Mouse (Mus musculus) heart, embryonic 16.5 days (tissue): ENCODE results near the gene Ccdc38. TPM values are rescaled to one million over a fixed set of nuclear protein-coding genes. Genes with fewer than 3 reads are reported as not detected.

Experiments used
- ATAC-seq: fragments of 200-750 bp; cut with Nextera tagmentation; replicated peaks from 2 replicates; pipeline ENCODE4 v1.8.0; 2017; ENCODE audit warnings: moderate number of reproducible peaks; ENCODE audit not compliant: insufficient read depth, low FRiP score; ENCODE audit errors: extremely low read depth
- H3K27ac ChIP-seq: fragments of 300-500 bp; sonication (generic); 2 replicates; pipeline ENCODE4 v1.5.1; 2014; ENCODE audit warnings: mild to moderate bottlenecking, low read length, control low read depth, moderate library complexity
- H3K27me3 ChIP-seq: fragments of 300-500 bp; sonication (generic); 2 replicates; pipeline ENCODE4 v1.6.1; 2014; ENCODE audit warnings: low read length, mixed read lengths; ENCODE audit not compliant: control insufficient read depth, insufficient read depth
- H3K36me3 ChIP-seq: fragments of 300-500 bp; sonication (generic); 2 replicates; pipeline ENCODE4 v1.6.1; 2014; ENCODE audit not compliant: control insufficient read depth, insufficient read depth
- H3K4me1 ChIP-seq: fragments of 300-500 bp; sonication (generic); 2 replicates; pipeline ENCODE4 v1.6.1; 2014; ENCODE audit warnings: low read length, mixed read lengths; ENCODE audit not compliant: control insufficient read depth, insufficient read depth
- H3K4me2 ChIP-seq: fragments of 300-500 bp; sonication (generic); 2 replicates; pipeline ENCODE4 v1.6.1; 2014; ENCODE audit warnings: low read depth, mild to moderate bottlenecking, control low read depth, low read length
- H3K4me3 ChIP-seq: fragments of 300-500 bp; sonication (generic); 2 replicates; pipeline ENCODE4 v1.5.1; 2014; ENCODE audit warnings: mild to moderate bottlenecking, control low read depth, low read length
- H3K9ac ChIP-seq: fragments of 300-500 bp; sonication (generic); 2 replicates; pipeline ENCODE4 v1.6.1; 2014; ENCODE audit warnings: low read length, control low read depth
- H3K9me3 ChIP-seq: fragments of 300-500 bp; sonication (generic); replicated peaks from 2 replicates; pipeline ENCODE4 v1.6.1; 2016; ENCODE audit warnings: low read length; ENCODE audit not compliant: control insufficient read depth
- WGBS: fragments of 180-500 bp; shearing (Covaris S2); extraction: QIAGEN DNeasy Blood & Tissue Kit; methylation state at CpG from one replicate; pipeline ENCODE4 v1.1.7; 2014; 5-methylcytosine and 5-hydroxymethylcytosine counted together
- polyA plus RNA-seq: library from polyadenylated mRNA; unstranded; fragments of >200 nt; fragmentation: Nextera tagmentation; extraction: Ambion mirVana; gene quantifications from 2 replicates; pipeline ENCODE4 v1.2.1, GENCODE M21; 2015

Gene Ccdc38
- polyA plus RNA-seq, 1 experiment from 2014 or later: 0.13 TPM

DNA sequence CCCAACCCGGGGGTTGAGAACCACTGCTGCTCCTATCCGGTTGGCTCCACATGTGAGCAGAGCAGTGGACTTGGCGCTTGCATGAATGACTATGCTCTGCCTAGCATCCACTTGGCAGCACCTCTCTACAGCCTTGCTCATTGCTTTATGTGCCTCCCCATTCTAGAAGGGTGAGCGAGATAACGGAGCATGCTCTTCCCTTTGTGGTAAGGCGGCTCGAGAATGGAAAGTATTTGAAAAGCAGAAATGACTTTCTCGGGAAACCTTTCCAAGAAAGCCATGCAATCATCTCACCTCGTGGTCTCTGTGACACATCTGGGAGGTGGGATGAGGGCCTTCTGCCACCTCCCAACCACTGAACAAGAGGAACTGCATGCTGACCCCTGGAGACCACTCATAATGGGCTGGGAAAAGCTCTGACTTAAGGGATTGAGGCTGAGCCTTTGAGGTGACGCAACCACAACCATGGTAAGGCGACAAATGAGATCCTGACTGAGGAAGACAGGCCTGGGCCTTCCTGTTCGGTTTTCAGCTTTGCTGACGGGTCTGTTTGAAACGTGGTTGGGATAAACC is 24.2 kb downstream of the Ccdc38 start:
- Histone ChIP-seq H3K4me3 (no peak overlapping the region), H3K36me3 (no peaks in the 10 kb centered on the region), H3K27me3 (no peaks in the 10 kb centered on the region), H3K4me1 (no peaks in the 10 kb centered on the region), H3K27ac (no peak overlapping the region), H3K9me3 (no peaks in the 10 kb centered on the region), H3K9ac (no peak overlapping the region), H3K4me2 (no peak overlapping the region)
- no peak for ATAC-seq
- WGBS: 74% methylated on average over 14 of the region's 14 CpGs

DNA sequence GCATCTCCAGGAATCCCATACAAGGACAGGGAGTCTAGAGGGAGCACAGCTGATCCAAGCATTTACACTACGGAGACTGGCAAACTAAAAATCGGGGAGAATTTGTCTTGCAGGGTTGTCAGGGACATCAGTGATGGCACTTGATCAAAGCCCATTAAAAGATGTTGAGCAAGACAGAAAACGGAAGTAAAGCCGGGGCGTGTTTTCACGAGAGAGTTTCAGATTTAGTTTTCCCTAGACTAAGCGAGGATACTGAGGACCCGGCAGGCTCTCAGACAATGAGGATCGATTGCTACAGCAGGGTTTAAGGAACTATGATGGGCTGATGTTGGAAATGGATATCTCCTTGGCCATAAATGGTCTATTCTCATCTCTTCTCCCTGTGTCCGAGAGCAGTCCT is 26.6 kb downstream of the Ccdc38 start:
- Histone ChIP-seq H3K27me3 (no peaks in the 10 kb centered on the region), H3K4me3 (no peak overlapping the region), H3K4me2 (no peak overlapping the region), H3K27ac (no peak overlapping the region), H3K36me3 (no peaks in the 10 kb centered on the region), H3K9me3 (no peaks in the 10 kb centered on the region), H3K4me1 (no peaks in the 10 kb centered on the region), H3K9ac (no peak overlapping the region)
- ATAC-seq: no peak
- whole genome bisulfite sequencing: 80% methylated on average over 10 of the region's 10 CpGs

DNA sequence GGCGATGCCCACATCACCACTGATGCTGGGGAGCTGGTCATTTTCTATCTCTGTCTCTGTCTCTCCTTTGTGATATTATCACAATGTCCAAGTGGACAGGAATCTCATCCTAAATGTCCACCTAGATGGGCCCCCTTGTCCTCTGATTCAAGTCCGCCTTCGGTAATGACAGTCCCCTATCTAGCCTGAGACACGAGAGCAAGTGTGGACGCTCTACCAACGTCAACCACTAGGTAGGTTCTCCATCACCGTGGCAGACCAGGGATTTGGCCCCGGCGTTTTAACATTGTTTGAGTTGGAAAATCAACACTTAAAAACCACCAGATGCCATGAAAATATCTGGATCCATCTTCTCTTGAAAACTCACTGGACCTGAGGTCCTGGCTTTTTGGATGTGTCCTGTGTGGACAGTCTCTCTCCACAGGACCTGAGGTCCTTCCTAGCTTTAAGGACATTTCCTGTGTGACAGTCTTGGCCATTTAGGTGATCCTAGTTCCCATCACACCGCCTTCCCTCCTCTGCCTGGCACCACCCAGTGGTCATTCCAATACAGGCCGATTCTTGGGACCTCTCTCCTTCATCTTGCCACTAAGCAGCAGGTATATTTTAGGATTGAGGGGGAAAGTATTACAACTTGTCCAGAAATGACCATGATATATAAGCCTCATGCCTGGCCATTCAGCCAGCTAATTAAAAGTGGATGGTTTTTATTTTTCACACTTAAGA is 27.6 kb downstream of the Ccdc38 start:
- Histone ChIP-seq H3K36me3 (no peaks in the 10 kb centered on the region), H3K9ac (no peak overlapping the region), H3K4me3 (no peak overlapping the region), H3K4me1 (no peaks in the 10 kb centered on the region), H3K9me3 (no peaks in the 10 kb centered on the region), H3K27me3 (no peaks in the 10 kb centered on the region), H3K27ac (no peak overlapping the region), H3K4me2 (no peak overlapping the region)
- WGBS: 82% methylated on average over 11 of the region's 11 CpGs
- ATAC-seq: no peak

DNA sequence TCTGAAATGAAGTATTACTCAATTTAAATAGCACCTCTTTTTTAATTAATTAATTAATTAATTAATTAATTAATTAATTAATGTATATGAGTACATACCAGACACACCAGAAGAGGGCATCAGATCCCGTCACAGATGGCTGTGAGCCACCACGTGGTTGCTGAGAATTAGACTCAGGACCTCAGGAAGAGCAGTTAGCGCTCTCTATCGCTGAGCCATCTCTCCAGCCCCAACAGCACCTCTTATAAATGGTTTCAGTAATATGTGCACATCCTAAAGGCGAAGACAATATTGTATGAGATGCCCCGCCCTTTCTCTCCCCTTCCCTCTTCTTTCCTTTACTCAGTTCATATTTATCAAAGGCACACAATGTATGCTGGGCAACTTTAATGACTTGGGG is 28.2 kb downstream of the Ccdc38 start:
- WGBS: 83% methylated on average over 6 of the region's 6 CpGs
- H3K4me3 ChIP-seq: no peak overlapping the region
- H3K9me3 ChIP-seq: no peaks in the 10 kb centered on the region
- no peaks in the 10 kb centered on the region for H3K27me3 ChIP-seq
- H3K4me1 ChIP-seq: no peaks in the 10 kb centered on the region
- H3K36me3 ChIP-seq: no peaks in the 10 kb centered on the region
- no peak overlapping the region for H3K4me2 ChIP-seq
- H3K27ac ChIP-seq: no peak overlapping the region
- no peak for ATAC-seq
- H3K9ac ChIP-seq: no peak overlapping the region

DNA sequence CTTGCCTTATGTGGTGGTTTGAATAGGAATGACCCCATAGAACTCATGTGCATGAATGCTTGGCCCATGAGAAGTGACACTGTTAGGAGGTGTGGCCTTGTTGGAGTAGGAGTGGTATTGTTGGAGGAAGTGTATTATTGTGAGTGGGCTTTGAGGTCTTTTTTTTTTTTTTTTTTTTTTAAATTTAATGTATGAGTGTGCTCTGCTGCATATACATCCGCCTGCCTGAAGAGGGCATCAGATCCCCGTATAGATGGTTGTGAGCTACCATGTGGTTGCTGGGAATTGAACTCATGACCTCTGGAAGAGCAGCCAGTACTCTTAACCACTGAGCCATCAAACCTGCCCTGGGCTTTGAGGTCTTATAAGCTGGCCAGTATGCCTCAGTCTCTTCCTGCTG is 31.8 kb downstream of the Ccdc38 start:
- 56% methylated on average over 2 of the region's 2 CpGs for WGBS
- 0 out of 2 replicates have a peak, but pooled peaks cover under 1% of the 10 kb centered on the region for H3K4me1 ChIP-seq

DNA sequence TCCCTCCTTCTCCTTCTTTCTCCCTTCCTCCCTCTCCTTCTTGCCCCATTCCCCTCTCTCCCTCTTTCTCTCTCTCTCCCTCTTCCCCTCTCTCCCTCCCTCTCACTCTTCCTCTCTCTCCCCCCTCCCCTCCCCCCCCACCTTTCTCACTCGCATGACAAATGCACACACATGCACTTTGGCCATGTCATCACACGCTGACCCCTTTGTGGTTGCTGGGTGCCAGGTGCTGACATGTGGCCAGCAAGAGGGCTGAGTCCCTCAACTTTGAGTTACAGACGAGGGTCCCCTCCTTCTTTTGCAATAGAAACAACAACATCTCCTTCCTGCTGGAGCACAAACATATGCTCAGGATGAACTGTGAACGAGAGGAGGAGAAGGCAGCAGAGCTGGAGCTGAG is 34.5 kb downstream of the Ccdc38 start:
- 49% methylated on average over 4 of the region's 4 CpGs for WGBS
- no peak overlapping the region for H3K4me2 ChIP-seq
- H3K27ac ChIP-seq: no peak overlapping the region
- no peak overlapping the region for H3K4me3 ChIP-seq
- no peak for ATAC-seq
- H3K4me1 ChIP-seq: 0 out of 2 replicates have a peak, but pooled peaks cover 2% of the 10 kb centered on the region
- no peaks in the 10 kb centered on the region for H3K36me3 ChIP-seq
- H3K27me3 ChIP-seq: no peaks in the 10 kb centered on the region
- no peak overlapping the region for H3K9ac ChIP-seq
- H3K9me3 ChIP-seq: no peaks in the 10 kb centered on the region

More for the DNA sequence above, 31.8 kb downstream of the Ccdc38 start:
- no peak overlapping the region for H3K4me2 ChIP-seq
- no peak for ATAC-seq
- H3K27ac ChIP-seq: no peak overlapping the region
- H3K27me3 ChIP-seq: no peaks in the 10 kb centered on the region
- H3K9ac ChIP-seq: no peak overlapping the region
- no peak overlapping the region for H3K4me3 ChIP-seq
- H3K9me3 ChIP-seq: no peaks in the 10 kb centered on the region
- H3K36me3 ChIP-seq: no peaks in the 10 kb centered on the region

DNA sequence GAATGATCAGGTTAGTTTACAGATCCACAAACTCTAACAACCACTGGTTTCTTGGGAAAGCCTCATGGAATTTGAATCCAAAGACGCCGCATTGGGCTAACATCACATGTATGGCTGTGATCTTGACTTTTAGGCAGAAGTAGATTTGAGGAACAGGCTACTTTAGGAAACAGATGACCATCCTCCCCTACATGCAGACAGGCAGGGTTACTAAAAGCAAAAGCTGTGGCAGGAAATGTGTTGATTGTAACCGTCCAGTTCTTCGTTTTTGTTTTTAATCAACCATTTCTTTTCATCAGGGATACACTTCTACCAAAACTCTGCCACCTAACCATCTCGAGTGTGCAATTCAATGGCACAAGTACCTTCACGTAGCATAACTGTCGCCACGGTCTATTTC is 35.5 kb downstream of the Ccdc38 start:
- Histone ChIP-seq H3K9ac (no peak overlapping the region), H3K27me3 (no peaks in the 10 kb centered on the region), H3K4me1 (0 out of 2 replicates have a peak, but pooled peaks cover 2% of the 10 kb centered on the region), H3K4me3 (no peak overlapping the region), H3K9me3 (no peaks in the 10 kb centered on the region), H3K27ac (no peak overlapping the region), H3K36me3 (no peaks in the 10 kb centered on the region), H3K4me2 (no peak overlapping the region)
- 79% methylated on average over 8 of the region's 8 CpGs for WGBS
- ATAC-seq: no peak

DNA sequence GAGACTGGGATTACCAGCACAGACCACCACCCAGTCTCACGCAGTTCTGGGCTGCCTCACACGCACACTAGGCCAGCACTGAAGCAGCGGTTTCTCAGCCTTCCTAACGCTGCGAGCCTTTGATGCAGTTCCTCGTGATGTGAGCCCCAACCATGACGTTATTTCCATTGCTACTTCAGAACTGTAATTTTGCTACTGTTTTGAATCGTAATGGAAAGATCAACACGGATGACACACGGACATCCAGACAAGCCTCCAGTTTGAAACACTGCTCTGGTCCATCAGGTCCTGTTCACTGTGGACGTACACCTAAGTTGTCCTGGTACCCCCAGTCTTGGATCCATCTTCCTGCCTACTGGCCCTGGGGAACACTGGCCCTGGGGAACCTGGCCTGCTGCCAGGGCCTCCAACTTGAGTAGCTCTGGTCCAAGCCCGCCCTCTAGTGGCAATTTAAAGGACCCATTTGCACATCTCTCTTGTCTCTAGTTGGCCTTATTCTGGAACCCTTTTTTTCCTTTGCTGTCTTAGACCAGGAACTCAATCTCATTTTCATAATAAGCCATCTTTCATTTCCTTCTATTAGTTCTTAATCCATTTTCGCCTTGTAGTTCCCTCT is 36.9 kb downstream of the Ccdc38 start:
- WGBS: 59% methylated on average over 13 of the region's 13 CpGs
- Histone ChIP-seq H3K9ac (no peak overlapping the region), H3K27ac (no peak overlapping the region), H3K4me3 (no peak overlapping the region), H3K4me1 (0 out of 2 replicates have a peak, but pooled peaks cover 2% of the 10 kb centered on the region), H3K27me3 (no peaks in the 10 kb centered on the region), H3K4me2 (no peak overlapping the region), H3K9me3 (no peaks in the 10 kb centered on the region), H3K36me3 (peaks cover 8% of the 10 kb centered on the region)
- ATAC-seq: no peak; the same call in 1 of the 2 replicates

DNA sequence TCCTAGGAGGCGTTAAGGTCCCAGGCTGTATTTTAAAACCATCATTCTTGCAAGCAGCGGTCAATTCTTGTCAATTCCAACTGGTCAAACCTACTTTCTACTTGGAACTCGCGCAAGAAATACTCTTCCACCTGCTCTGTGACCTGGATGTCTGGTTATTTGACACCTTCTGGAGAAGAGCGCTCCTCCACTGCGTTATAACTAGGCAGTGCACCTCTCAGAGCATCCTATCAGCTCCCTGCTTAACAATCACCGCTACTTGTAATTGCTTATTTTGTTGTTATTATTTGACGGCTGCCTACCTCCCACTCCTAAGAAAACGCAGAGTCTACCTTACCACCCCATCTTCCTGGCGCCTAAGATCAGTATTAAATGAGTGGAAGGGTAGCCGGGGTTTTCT is 48.4 kb downstream of the Ccdc38 start:
- no peak for ATAC-seq
- Histone ChIP-seq H3K9ac (peak overlapping the region; percentile 74), H3K4me1 (peaks cover 14% of the 10 kb centered on the region)

More for the DNA sequence above, 48.4 kb downstream of the Ccdc38 start:
- no peaks in the 10 kb centered on the region for H3K9me3 ChIP-seq
- peaks cover 11% of the 10 kb centered on the region; the same call in 1 of the 2 replicates for H3K36me3 ChIP-seq
- H3K4me3 ChIP-seq: peak overlapping the region; percentile 68
- no peaks in the 10 kb centered on the region for H3K27me3 ChIP-seq
- WGBS: 2% methylated on average over 11 of the region's 11 CpGs
- peak overlapping the region; percentile 59 for H3K27ac ChIP-seq
- peak overlapping the region; percentile 86 for H3K4me2 ChIP-seq
